Mouse (Mus musculus): ENCODE measurements at regions not wholly inside any gene's neighbourhood (a gene's known extent, or its start where the extent isn't known, plus 50 kb on each side); places are given as distances from the start of the nearest gene placed in this dataset.
A peak's percentile ranks its signal among the peaks of the same experiment; 100 is the strongest.

DNA sequence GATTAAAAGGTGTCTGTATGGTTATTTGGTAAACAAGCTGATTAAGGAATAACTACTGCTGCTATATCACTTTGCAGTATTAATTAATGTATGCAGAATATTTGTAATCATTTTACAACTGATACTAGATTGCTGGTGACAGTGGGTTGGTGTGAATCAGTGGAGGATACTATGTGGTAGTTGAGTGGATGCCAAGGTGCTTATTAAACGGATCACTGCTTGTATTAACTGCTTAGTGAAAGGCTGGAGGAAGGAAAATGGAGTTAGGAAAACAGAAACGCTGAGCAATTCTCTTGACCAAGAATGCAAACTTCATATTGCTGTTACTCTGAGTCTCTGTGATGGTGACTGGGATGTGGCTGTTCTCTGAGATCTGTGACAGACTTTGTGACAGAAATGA lies 86.8 kb upstream of the D1Pas1 start:
- H3K27ac ChIP-seq: no peak overlapping the region
- H3K36me3 ChIP-seq (replicated peaks; ENCODE audit: control insufficient read depth, insufficient read depth): no peaks in the 10 kb centered on the region
- H3K27me3 ChIP-seq (ENCODE audit: control insufficient read depth, insufficient read depth, low read length): no peaks in the 10 kb centered on the region
- no peak overlapping the region for H3K9ac ChIP-seq
- H3K4me2 ChIP-seq (replicated peaks): no peak overlapping the region
- H3K4me1 ChIP-seq (replicated peaks; ENCODE audit: control insufficient read depth, insufficient read depth, low read length): no peaks in the 10 kb centered on the region
- WGBS: 70% methylated on average over 2 of the region's 2 CpGs
- DNase-seq (ENCODE audit: low spot score) (no peak), ATAC-seq (ENCODE audit: low FRiP score) (no peak)
- no peaks in the 10 kb centered on the region for H3K9me3 ChIP-seq (ENCODE audit: control insufficient read depth, low read length)
- no peak overlapping the region for H3K4me3 ChIP-seq (replicated peaks; ENCODE audit: low read length)

DNA sequence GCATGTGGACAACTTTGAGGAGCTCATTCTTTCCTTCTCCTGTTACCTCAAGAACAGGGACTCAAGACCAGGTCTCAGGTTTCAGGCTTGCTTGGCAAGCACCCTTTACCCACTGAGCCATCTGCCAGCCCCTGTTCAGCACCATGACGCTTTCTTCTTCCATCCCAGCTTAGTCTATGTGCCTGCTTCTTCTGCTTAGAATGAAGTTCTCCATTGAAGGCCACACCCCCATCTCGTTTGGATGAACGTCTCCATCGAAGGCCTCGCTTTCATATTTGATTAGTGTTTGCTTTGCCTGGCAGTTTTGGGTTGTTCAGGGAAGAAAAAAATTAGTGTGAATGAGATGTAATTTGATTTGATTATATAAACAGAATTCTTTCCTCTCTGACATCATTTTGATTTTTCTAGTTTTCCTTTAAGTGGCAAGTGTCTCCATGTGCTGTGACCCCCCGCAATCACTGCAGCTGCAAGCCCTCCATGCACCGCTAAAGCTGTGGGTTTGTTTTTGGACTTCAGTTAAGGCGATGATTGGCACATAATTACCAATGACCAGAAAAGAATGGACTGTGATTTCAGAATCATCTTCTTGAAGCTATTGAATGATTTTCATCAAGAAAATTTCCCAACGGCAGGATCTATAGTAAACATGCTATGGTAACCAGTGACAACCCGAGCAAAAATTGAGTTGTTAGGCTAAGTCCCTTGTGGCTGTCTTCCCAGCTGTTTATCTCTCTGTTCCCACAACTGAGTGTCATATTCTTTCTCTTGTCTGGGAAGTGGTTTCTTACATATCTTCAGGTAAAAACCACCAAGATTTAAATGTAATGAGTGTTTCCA lies 106.4 kb upstream of the D1Pas1 start:
- Histone ChIP-seq H3K4me3 (replicated peaks; ENCODE audit: low read length) (no peak overlapping the region), H3K4me2 (replicated peaks) (no peak overlapping the region), H3K9ac (no peak overlapping the region), H3K9me3 (ENCODE audit: control insufficient read depth, low read length) (no peaks in the 10 kb centered on the region), H3K36me3 (replicated peaks; ENCODE audit: control insufficient read depth, insufficient read depth) (no peaks in the 10 kb centered on the region), H3K27ac (no peak overlapping the region), H3K4me1 (replicated peaks; ENCODE audit: control insufficient read depth, insufficient read depth, low read length) (no peaks in the 10 kb centered on the region), H3K27me3 (ENCODE audit: control insufficient read depth, insufficient read depth, low read length) (no peaks in the 10 kb centered on the region)
- no peak for DNase-seq (ENCODE audit: low spot score)
- whole genome bisulfite sequencing: 79% methylated on average over 10 of the region's 10 CpGs
- no peak for ATAC-seq (ENCODE audit: low FRiP score)

DNA sequence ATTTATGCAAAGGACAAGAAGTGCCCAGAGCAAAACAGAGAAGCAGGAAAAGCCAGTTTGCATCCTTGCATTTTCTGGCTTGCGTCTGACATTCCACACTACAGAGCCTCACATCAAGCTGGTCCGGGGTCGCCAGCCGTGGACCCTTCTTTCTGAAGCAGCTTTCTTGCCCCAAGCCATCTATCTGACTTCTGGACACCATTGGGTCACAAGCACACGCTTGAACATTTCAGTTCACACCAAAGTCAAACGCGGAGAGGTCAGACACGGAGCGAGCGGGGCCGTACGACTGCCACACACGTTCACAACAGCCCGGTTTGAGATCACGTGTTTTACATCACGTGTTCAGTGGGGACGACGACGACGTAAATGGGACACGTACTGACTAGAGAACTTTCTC lies 108.9 kb upstream of the D1Pas1 start:
- no peak overlapping the region for H3K4me3 ChIP-seq (replicated peaks; ENCODE audit: low read length)
- H3K4me2 ChIP-seq (replicated peaks): no peak overlapping the region
- H3K9ac ChIP-seq: no peak overlapping the region
- ATAC-seq (ENCODE audit: low FRiP score): no peak
- H3K9me3 ChIP-seq (ENCODE audit: control insufficient read depth, low read length): no peaks in the 10 kb centered on the region
- no peaks in the 10 kb centered on the region for H3K36me3 ChIP-seq (replicated peaks; ENCODE audit: control insufficient read depth, insufficient read depth)
- H3K27ac ChIP-seq: no peak overlapping the region
- H3K4me1 ChIP-seq (replicated peaks; ENCODE audit: control insufficient read depth, insufficient read depth, low read length): no peaks in the 10 kb centered on the region
- H3K27me3 ChIP-seq (ENCODE audit: control insufficient read depth, insufficient read depth, low read length): no peaks in the 10 kb centered on the region
- DNase-seq (ENCODE audit: low spot score): no peak
- WGBS: 94% methylated on average over 21 of the region's 21 CpGs

DNA sequence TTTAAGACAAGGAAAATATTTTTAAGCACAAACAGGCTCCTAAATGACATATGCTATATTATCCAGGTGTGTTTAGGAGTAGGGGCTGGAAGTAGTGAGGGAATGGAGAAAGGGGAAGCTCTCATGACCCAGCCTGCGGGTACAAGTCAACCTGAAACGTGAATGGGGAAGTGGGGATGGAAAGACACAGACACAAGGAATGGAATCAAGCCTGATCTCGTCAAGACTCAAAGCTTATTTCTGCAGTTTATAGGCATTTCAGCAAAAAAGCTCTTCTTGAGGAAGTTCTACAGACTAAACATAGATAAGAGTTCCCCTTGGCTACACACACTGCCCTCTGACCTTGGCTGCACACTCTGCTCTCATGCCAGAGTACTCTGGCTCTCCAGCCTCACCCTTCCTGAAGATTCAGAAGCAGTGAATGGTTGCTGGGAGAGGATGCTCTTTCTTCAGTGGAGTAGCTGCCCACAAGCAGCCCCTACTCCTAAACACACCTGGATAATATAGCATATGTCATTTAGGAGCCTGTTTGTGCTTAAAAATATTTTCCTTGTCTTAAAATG lies 106.4 kb upstream of the Rrp15 start:
- no peak overlapping the region for H3K4me3 ChIP-seq (replicated peaks; ENCODE audit: low read length)
- ATAC-seq (ENCODE audit: low FRiP score) (no peak), DNase-seq (ENCODE audit: low spot score) (no peak)
- H3K4me2 ChIP-seq (replicated peaks): no peak overlapping the region
- no peaks in the 10 kb centered on the region for H3K27me3 ChIP-seq (ENCODE audit: control insufficient read depth, insufficient read depth, low read length)
- H3K9me3 ChIP-seq (ENCODE audit: control insufficient read depth, low read length): no peaks in the 10 kb centered on the region
- H3K9ac ChIP-seq: no peak overlapping the region
- WGBS: 88% methylated on average over 3 of the region's 3 CpGs
- H3K4me1 ChIP-seq (replicated peaks; ENCODE audit: control insufficient read depth, insufficient read depth, low read length): no peaks in the 10 kb centered on the region
- H3K27ac ChIP-seq: no peak overlapping the region
- no peaks in the 10 kb centered on the region for H3K36me3 ChIP-seq (replicated peaks; ENCODE audit: control insufficient read depth, insufficient read depth)

DNA sequence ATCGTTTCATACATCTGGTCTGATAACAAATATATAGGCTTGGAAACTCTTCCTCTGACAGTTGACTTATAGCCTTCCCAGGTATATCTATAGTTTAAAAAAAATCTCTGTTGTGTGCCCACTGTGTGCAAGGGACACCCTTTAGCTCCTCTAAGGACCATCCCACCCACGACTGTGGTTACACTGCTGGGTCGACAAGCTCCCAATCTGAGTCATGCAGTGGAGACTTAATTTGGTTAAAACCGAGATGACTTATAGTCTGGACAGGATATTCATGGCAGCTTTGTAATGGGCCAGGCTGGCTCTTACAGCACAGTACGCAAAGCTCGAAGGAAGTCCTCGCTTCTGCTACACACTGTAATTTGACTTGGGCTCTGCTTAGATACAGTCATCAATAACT lies 96.1 kb upstream of the Rrp15 start:
- WGBS: 88% methylated on average over 7 of the region's 7 CpGs

DNA sequence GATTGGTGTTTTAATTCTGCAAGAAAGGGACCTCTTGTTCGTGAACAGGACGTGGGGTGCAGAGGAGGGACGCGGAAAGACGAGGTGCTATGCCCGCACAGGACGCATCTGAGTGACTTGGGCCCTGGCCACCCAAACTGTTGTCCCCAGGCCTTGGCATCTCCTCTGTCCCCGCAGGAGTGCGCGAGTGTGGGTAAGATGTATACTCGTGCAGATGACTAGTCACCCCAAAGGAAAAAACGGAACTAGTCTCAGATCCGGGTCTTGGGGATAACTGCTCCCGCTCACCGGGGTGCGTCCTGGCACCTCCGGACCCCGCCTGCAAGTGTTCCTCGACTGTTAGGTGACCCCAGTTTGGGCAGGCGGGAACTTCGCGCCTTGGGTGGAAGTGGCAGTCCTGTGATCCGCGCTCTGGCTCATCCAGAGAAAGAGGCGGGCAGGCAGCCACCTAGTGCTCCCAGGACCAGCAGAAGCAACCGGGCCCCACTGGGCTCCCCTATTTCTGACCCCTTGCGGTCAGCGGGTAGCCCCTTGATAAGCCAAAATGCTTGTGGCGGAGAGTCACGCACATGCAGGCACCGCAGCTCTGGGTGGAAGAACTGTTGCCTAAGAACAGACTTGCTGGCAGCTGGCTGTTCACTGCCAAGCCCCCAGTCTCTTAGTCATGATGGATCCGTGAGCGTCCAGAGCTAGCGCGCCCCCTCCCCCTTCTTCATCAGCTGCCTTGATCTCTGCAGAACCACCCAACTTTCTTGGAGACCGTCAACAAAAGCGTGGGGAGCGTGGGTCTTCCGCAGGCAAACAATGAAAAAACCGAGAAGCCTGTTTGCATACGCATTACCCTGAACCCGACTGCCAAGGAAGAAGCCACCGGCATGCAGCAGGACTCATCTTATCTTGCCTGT lies 85.0 kb upstream of the Rrp15 start:
- H3K9me3 ChIP-seq (ENCODE audit: control insufficient read depth, low read length): no peaks in the 10 kb centered on the region
- ATAC-seq (ENCODE audit: low FRiP score) (peak; percentile 71), DNase-seq (ENCODE audit: low spot score) (peak; percentile 55)
- H3K27me3 ChIP-seq (ENCODE audit: control insufficient read depth, insufficient read depth, low read length): peaks cover 5% of the 10 kb centered on the region; the same call in 1 of the 2 replicates
- peak overlapping the region; percentile 34; the same call in 1 of the 2 replicates for H3K27ac ChIP-seq
- H3K9ac ChIP-seq: peak overlapping the region; percentile 32
- peak overlapping the region; percentile 30 for H3K4me3 ChIP-seq (replicated peaks; ENCODE audit: low read length)
- H3K4me2 ChIP-seq (replicated peaks): peak overlapping the region; percentile 57
- H3K36me3 ChIP-seq (replicated peaks; ENCODE audit: control insufficient read depth, insufficient read depth): no peaks in the 10 kb centered on the region
- H3K4me1 ChIP-seq (replicated peaks; ENCODE audit: control insufficient read depth, insufficient read depth, low read length): peaks cover 16% of the 10 kb centered on the region
- 1% methylated on average over 43 of the region's 43 CpGs for WGBS

More for the DNA sequence above, 96.1 kb upstream of the Rrp15 start:
- no peaks in the 10 kb centered on the region for H3K4me1 ChIP-seq (replicated peaks; ENCODE audit: control insufficient read depth, insufficient read depth, low read length)
- DNase-seq (ENCODE audit: low spot score) (no peak), ATAC-seq (ENCODE audit: low FRiP score) (no peak)
- no peak overlapping the region for H3K27ac ChIP-seq
- no peak overlapping the region for H3K9ac ChIP-seq
- H3K27me3 ChIP-seq (ENCODE audit: control insufficient read depth, insufficient read depth, low read length): no peaks in the 10 kb centered on the region
- no peaks in the 10 kb centered on the region for H3K36me3 ChIP-seq (replicated peaks; ENCODE audit: control insufficient read depth, insufficient read depth)
- H3K9me3 ChIP-seq (ENCODE audit: control insufficient read depth, low read length): no peaks in the 10 kb centered on the region
- H3K4me3 ChIP-seq (replicated peaks; ENCODE audit: low read length): no peak overlapping the region
- H3K4me2 ChIP-seq (replicated peaks): no peak overlapping the region

DNA sequence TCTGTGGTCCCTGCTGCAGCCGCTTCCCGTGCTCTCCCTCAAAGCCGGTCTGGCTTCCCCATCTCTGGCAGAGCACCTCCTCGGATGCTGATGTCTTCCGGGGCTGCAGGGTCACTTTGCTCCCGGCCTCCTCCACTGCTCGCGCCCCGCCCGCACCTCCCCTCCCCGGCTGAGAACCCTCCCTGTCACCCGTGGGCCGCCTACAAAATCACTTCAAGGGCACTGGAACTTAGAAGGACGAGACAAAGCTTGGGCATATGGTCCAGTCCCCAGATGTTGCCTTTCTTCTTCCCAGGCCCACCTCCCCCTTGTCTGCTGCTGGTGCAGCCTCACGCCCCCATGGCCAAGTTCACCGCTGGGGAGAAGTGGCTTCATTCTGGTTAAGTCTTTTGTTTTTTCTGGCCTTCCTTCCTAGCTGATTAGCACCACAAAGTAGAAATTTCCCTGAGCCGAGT lies 84.3 kb upstream of the Rrp15 start:
- Histone ChIP-seq H3K4me2 (replicated peaks) (peak overlapping the region; percentile 57), H3K4me1 (replicated peaks; ENCODE audit: control insufficient read depth, insufficient read depth, low read length) (peaks cover 16% of the 10 kb centered on the region), H3K4me3 (replicated peaks; ENCODE audit: low read length) (peak overlapping the region; percentile 30), H3K27ac (peak overlapping the region; percentile 34; the same call in 1 of the 2 replicates), H3K9me3 (ENCODE audit: control insufficient read depth, low read length) (no peaks in the 10 kb centered on the region), H3K36me3 (replicated peaks; ENCODE audit: control insufficient read depth, insufficient read depth) (no peaks in the 10 kb centered on the region), H3K27me3 (ENCODE audit: control insufficient read depth, insufficient read depth, low read length) (peaks cover 5% of the 10 kb centered on the region; the same call in 1 of the 2 replicates), H3K9ac (peak overlapping the region; percentile 32)
- no peak; the same call in 1 of the 2 replicates for ATAC-seq (ENCODE audit: low FRiP score)
- 2% methylated on average over 17 of the region's 17 CpGs for WGBS
- peak; percentile 49 for DNase-seq (ENCODE audit: low spot score)

DNA sequence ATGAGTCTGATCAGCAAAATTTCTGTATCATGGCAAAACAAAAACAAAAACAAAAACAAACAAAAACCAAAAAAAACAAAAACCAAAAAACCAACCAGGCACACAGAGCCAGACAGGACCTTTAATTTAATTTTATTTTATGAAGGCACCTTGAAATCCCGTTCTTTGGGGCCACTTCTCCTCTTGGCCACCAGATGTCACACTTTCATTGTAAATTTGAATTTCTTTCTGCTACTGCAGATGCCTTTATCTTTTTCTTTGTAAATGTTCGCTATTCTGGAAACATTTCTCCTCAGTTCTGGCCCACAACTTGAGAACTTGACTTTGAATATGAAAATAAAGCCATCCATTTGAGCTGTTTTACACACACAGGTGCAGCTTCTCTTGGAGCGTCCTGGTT lies 78.6 kb upstream of the Rrp15 start:
- no peak overlapping the region for H3K27ac ChIP-seq
- DNase-seq (ENCODE audit: low spot score): peak; percentile 89
- H3K4me2 ChIP-seq (replicated peaks): no peak overlapping the region
- H3K4me1 ChIP-seq (replicated peaks; ENCODE audit: control insufficient read depth, insufficient read depth, low read length): no peaks in the 10 kb centered on the region
- no peak for ATAC-seq (ENCODE audit: low FRiP score)
- H3K27me3 ChIP-seq (ENCODE audit: control insufficient read depth, insufficient read depth, low read length): peaks cover 5% of the 10 kb centered on the region; the same call in 1 of the 2 replicates
- H3K4me3 ChIP-seq (replicated peaks; ENCODE audit: low read length): no peak overlapping the region
- no peak overlapping the region for H3K9ac ChIP-seq
- 24% methylated on average over 3 of the region's 3 CpGs for WGBS
- no peaks in the 10 kb centered on the region for H3K36me3 ChIP-seq (replicated peaks; ENCODE audit: control insufficient read depth, insufficient read depth)
- no peaks in the 10 kb centered on the region for H3K9me3 ChIP-seq (ENCODE audit: control insufficient read depth, low read length)
